Mouse (Mus musculus): Measurements from ENCODE around the gene Hic1. TPM values are rescaled to one million over a fixed set of nuclear protein-coding genes. Genes with fewer than 3 reads are reported as not detected.

Hic1 gene
- polyA plus RNA-seq, 1 experiment from 2014 or later = 26.9 TPM

GRCm38 (mm10) chr11:75141038-75141437 is 28.3 kb downstream of the Hic1 start:
- H3K9me3 ChIP-seq (replicated peaks; ENCODE audit: low read length) = no peaks in the 10 kb centered on the region
- peak overlapping the region; percentile 86 for H3K27ac ChIP-seq
- ATAC-seq (replicated peaks; ENCODE audit: low FRiP score, low read depth) (no peak), DNase-seq (ENCODE audit: low spot score) (no peak)
- peaks cover 21% of the 10 kb centered on the region for H3K36me3 ChIP-seq (ENCODE audit: insufficient read depth, low read length)
- no peaks in the 10 kb centered on the region for H3K27me3 ChIP-seq (ENCODE audit: insufficient read depth, low read length)
- H3K4me1 ChIP-seq (replicated peaks; ENCODE audit: insufficient read depth, low read length) = peaks cover 21% of the 10 kb centered on the region; the same call in 1 of the 2 replicates
- no peak overlapping the region for H3K4me2 ChIP-seq (ENCODE audit: low read length)
- TF ChIP-seq CTCF (IDR thresholded peaks at IDR 0.05; ENCODE audit: low read depth) = no peak
- H3K9ac ChIP-seq (ENCODE audit: low read depth, low read length) = no peak overlapping the region
- no peak overlapping the region for H3K4me3 ChIP-seq (replicated peaks; ENCODE audit: low read depth, low read length)
- WGBS = 60% methylated on average over 3 of the region's 3 CpGs

- ATAC-seq (replicated peaks; ENCODE audit: low FRiP score, low read depth) = no peak
- Histone ChIP-seq H3K27ac (peak overlapping the region; percentile 86), H3K9me3 (replicated peaks; ENCODE audit: low read length) (no peaks in the 10 kb centered on the region), H3K36me3 (ENCODE audit: insufficient read depth, low read length) (peaks cover 21% of the 10 kb centered on the region), H3K4me1 (replicated peaks; ENCODE audit: insufficient read depth, low read length) (peaks cover 22% of the 10 kb centered on the region; the same call in 1 of the 2 replicates), H3K27me3 (ENCODE audit: insufficient read depth, low read length) (no peaks in the 10 kb centered on the region), H3K9ac (ENCODE audit: low read depth, low read length) (no peak overlapping the region), H3K4me2 (ENCODE audit: low read length) (no peak overlapping the region), H3K4me3 (replicated peaks; ENCODE audit: low read depth, low read length) (no peak overlapping the region)
- DNase-seq (ENCODE audit: low spot score) = no peak
- 52% methylated on average over 5 of the region's 5 CpGs for WGBS
- TF ChIP-seq CTCF (IDR thresholded peaks at IDR 0.05; ENCODE audit: low read depth) = no peak
Measured at GRCm38 (mm10) chr11:75140431-75140830, 28.9 kb downstream of the Hic1 start.

DNA sequence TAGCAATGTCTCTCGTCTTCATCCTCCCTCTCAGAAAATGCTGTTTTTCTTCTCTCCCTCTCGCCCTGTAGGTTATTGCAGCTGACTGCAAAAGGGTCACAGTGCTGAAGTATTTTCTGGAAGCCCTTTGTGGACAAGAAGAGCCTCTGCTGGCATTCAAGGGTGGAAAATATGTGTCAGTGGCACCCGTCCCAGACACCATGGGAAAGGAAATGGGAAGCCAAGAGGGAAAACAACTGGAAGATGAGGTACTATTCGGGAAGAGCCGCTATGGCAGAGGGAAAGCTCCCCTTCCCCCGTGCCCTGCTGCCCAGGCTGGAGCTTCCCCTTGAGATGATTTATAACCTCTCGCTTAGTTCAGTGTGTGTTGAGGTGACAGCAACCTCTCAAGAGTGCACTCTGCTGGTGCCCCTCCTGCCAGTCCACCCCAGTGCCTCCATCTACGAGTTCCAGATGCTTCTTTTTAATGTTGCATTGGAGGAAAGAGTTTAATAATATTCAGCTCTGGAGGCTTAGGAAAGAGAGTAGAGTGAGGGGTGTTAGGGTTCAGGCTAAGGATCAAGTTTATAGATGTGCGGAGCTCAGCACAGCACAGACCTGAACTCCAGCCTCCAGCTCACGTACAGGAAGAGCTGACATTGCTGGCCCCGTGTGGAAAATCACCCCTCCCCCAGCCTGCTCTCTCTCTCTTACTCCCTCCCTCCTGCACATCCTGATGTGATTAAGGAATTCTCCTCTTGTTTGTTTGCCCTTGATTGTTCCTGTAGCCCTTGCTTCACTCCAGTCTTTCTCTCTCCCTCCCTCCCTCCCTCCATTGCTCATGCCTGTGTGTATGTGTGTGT is 30.0 kb downstream of the Hic1 start:
- ATAC-seq (replicated peaks; ENCODE audit: low FRiP score, low read depth) (peak; percentile 48; the same call in 1 of the 2 replicates), DNase-seq (ENCODE audit: low spot score) (peak; percentile 88)
- Histone ChIP-seq H3K4me1 (replicated peaks; ENCODE audit: insufficient read depth, low read length) (peaks cover 33% of the 10 kb centered on the region), H3K27me3 (ENCODE audit: insufficient read depth, low read length) (no peaks in the 10 kb centered on the region), H3K9ac (ENCODE audit: low read depth, low read length) (no peak overlapping the region), H3K4me3 (replicated peaks; ENCODE audit: low read depth, low read length) (no peak overlapping the region), H3K4me2 (ENCODE audit: low read length) (peak overlapping the region; percentile 7; the same call in 1 of the 2 replicates), H3K36me3 (ENCODE audit: insufficient read depth, low read length) (peaks cover 15% of the 10 kb centered on the region), H3K9me3 (replicated peaks; ENCODE audit: low read length) (no peaks in the 10 kb centered on the region), H3K27ac (peak overlapping the region; percentile 86)
- 13% methylated on average over 11 of the region's 11 CpGs for WGBS
- peak; percentile 35 for TF ChIP-seq CTCF (IDR thresholded peaks at IDR 0.05; ENCODE audit: low read depth)

DNA sequence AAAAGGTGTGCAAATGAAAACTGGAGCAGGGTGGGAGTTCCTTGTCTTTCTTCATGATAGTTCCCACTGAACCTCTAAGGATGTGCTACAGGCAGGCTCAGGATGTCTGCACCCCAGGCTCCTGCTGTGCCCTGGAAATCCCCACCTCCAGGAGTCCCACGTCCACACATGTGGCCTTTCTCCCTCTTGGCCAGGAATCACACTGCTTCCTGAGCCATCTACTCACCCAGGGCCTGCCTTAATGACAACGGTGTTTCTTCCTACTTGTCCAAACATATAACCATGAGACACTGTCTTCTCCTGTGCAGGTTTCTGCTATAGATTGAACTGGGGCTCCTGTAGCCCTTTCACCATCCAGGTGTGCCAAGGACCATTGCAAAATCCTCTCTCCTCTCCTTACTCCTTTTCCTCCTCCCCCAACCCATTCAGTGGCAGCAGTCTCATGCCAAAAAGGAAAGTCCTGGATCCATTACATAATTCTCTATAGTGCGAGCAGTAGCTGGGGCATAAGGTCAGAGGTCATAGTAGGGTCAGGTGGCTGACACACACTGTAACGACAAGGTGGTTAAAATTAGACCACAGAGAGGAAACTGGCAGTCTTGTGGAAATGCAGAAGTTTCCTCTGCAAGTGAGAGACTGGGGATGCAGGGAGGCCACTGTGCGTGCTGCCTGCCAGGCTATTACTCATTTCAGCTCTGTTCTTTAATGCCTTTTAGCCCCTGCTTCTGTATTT is 32.5 kb downstream of the Hic1 start:
- H3K9me3 ChIP-seq (replicated peaks; ENCODE audit: low read length) = no peaks in the 10 kb centered on the region
- H3K36me3 ChIP-seq (ENCODE audit: insufficient read depth, low read length) = no peaks in the 10 kb centered on the region
- ATAC-seq (replicated peaks; ENCODE audit: low FRiP score, low read depth) (no peak), DNase-seq (ENCODE audit: low spot score) (peak; percentile 58)
- H3K4me3 ChIP-seq (replicated peaks; ENCODE audit: low read depth, low read length) = no peak overlapping the region
- H3K4me2 ChIP-seq (ENCODE audit: low read length) = no peak overlapping the region
- peaks cover 44% of the 10 kb centered on the region for H3K4me1 ChIP-seq (replicated peaks; ENCODE audit: insufficient read depth, low read length)
- TF ChIP-seq CTCF (IDR thresholded peaks at IDR 0.05; ENCODE audit: low read depth) = no peak
- WGBS = 39% methylated on average over 5 of the region's 5 CpGs
- peak overlapping the region; percentile 48 for H3K27ac ChIP-seq
- H3K27me3 ChIP-seq (ENCODE audit: insufficient read depth, low read length) = no peaks in the 10 kb centered on the region
- no peak overlapping the region for H3K9ac ChIP-seq (ENCODE audit: low read depth, low read length)

- Histone ChIP-seq H3K27ac (peak overlapping the region; percentile 81), H3K27me3 (ENCODE audit: insufficient read depth, low read length) (no peaks in the 10 kb centered on the region), H3K4me2 (ENCODE audit: low read length) (no peak overlapping the region), H3K36me3 (ENCODE audit: insufficient read depth, low read length) (no peaks in the 10 kb centered on the region), H3K9ac (ENCODE audit: low read depth, low read length) (no peak overlapping the region), H3K9me3 (replicated peaks; ENCODE audit: low read length) (no peaks in the 10 kb centered on the region), H3K4me1 (replicated peaks; ENCODE audit: insufficient read depth, low read length) (peaks cover 42% of the 10 kb centered on the region), H3K4me3 (replicated peaks; ENCODE audit: low read depth, low read length) (no peak overlapping the region)
- DNase-seq (ENCODE audit: low spot score) = no peak
- TF ChIP-seq CTCF (IDR thresholded peaks at IDR 0.05; ENCODE audit: low read depth) = no peak
- ATAC-seq (replicated peaks; ENCODE audit: low FRiP score, low read depth) = peak; percentile 48; the same call in 1 of the 2 replicates
- WGBS = 79% methylated on average over 4 of the region's 4 CpGs
Measured at GRCm38 (mm10) chr11:75135358-75135757, 34.0 kb downstream of the Hic1 start.

GRCm38 (mm10) chr11:75134485-75135068 is 34.7 kb downstream of the Hic1 start:
- H3K27ac ChIP-seq = peak overlapping the region; percentile 81
- H3K4me1 ChIP-seq (replicated peaks; ENCODE audit: insufficient read depth, low read length) = peaks cover 38% of the 10 kb centered on the region
- 41% methylated on average over 5 of the region's 5 CpGs for WGBS
- no peak for TF ChIP-seq CTCF (IDR thresholded peaks at IDR 0.05; ENCODE audit: low read depth)
- no peaks in the 10 kb centered on the region for H3K36me3 ChIP-seq (ENCODE audit: insufficient read depth, low read length)
- DNase-seq (ENCODE audit: low spot score) = peak; percentile 56
- no peak overlapping the region for H3K4me2 ChIP-seq (ENCODE audit: low read length)
- H3K9ac ChIP-seq (ENCODE audit: low read depth, low read length) = 0 out of 2 replicates have a peak overlapping the region, but pooled peaks have one; percentile 3
- H3K27me3 ChIP-seq (ENCODE audit: insufficient read depth, low read length) = no peaks in the 10 kb centered on the region
- no peak for ATAC-seq (replicated peaks; ENCODE audit: low FRiP score, low read depth)
- H3K4me3 ChIP-seq (replicated peaks; ENCODE audit: low read depth, low read length) = no peak overlapping the region
- H3K9me3 ChIP-seq (replicated peaks; ENCODE audit: low read length) = no peaks in the 10 kb centered on the region
